Mouse (Mus musculus): ENCODE measurements around the gene Gm49450. TPM values are rescaled to one million over a fixed set of nuclear protein-coding genes. Genes with fewer than 3 reads are reported as not detected.
"Not testable (repeated sequence)": the region's sequence is repeated elsewhere in the genome, so short reads cannot be mapped to it uniquely, and the experiment has no call there.

The Gm49450 gene
- polyA plus RNA-seq, 1 experiment from 2014 or later = not detected

GRCm38 (mm10) chr15:98940816-98941215, 12.5 kb downstream of the Gm49450 start:
- no peaks in the 10 kb centered on the region for H3K4me1 ChIP-seq (replicated peaks; ENCODE audit: insufficient read depth, low read length)
- no peak overlapping the region for H3K4me3 ChIP-seq (replicated peaks; ENCODE audit: low read depth, low read length)
- ATAC-seq (replicated peaks; ENCODE audit: low FRiP score, low read depth) (no peak), DNase-seq (ENCODE audit: low spot score) (no peak)
- no peak for TF ChIP-seq CTCF (IDR thresholded peaks at IDR 0.05; ENCODE audit: low read depth)
- no peak overlapping the region for H3K27ac ChIP-seq
- H3K4me2 ChIP-seq (ENCODE audit: low read length) = no peak overlapping the region
- no peak overlapping the region for H3K9ac ChIP-seq (ENCODE audit: low read depth, low read length)
- H3K27me3 ChIP-seq (ENCODE audit: insufficient read depth, low read length) = no peaks in the 10 kb centered on the region
- no peaks in the 10 kb centered on the region for H3K9me3 ChIP-seq (replicated peaks; ENCODE audit: low read length)
- 69% methylated on average over 10 of the region's 10 CpGs for WGBS
- H3K36me3 ChIP-seq (ENCODE audit: insufficient read depth, low read length) = no peaks in the 10 kb centered on the region

GRCm38 (mm10) chr15:98934217-98934839, 19.0 kb downstream of the Gm49450 start, which contains the start of gene Tuba1b:
Gene Tuba1b (minus strand): TSS chr15:98934565.
- Histone ChIP-seq H3K4me1 (replicated peaks; ENCODE audit: insufficient read depth, low read length) (no peaks in the 10 kb centered on the region; the same call in 1 of the 2 replicates), H3K36me3 (ENCODE audit: insufficient read depth, low read length) (peaks cover 13% of the 10 kb centered on the region), H3K9ac (ENCODE audit: low read depth, low read length) (peak within 1 kb of the TSS; percentile 86), H3K9me3 (replicated peaks; ENCODE audit: low read length) (no peaks in the 10 kb centered on the region), H3K27ac (peak within 1 kb of the TSS; percentile 95), H3K4me2 (ENCODE audit: low read length) (peak within 1 kb of the TSS; percentile 83), H3K27me3 (ENCODE audit: insufficient read depth, low read length) (no peaks in the 10 kb centered on the region), H3K4me3 (replicated peaks; ENCODE audit: low read depth, low read length) (peak within 1 kb of the TSS; percentile 79)
- under 1% methylated on average over 52 of the region's 58 CpGs for WGBS
- peak; percentile 21; the same call in 1 of the 2 replicates for TF ChIP-seq CTCF (IDR thresholded peaks at IDR 0.05; ENCODE audit: low read depth)
- peak; percentile 95 for ATAC-seq (replicated peaks; ENCODE audit: low FRiP score, low read depth)
- DNase-seq (ENCODE audit: low spot score) = peak; percentile 95

GRCm38 (mm10) chr15:98933833-98934216, 19.5 kb downstream of the Gm49450 start:
- DNase-seq (ENCODE audit: low spot score) = peak; percentile 99
- Histone ChIP-seq H3K4me1 (replicated peaks; ENCODE audit: insufficient read depth, low read length) (peaks cover under 1% of the 10 kb centered on the region; the same call in 1 of the 2 replicates), H3K27me3 (ENCODE audit: insufficient read depth, low read length) (no peaks in the 10 kb centered on the region), H3K9me3 (replicated peaks; ENCODE audit: low read length) (no peaks in the 10 kb centered on the region), H3K9ac (ENCODE audit: low read depth, low read length) (peak overlapping the region; percentile 86), H3K4me2 (ENCODE audit: low read length) (peak overlapping the region; percentile 83), H3K36me3 (ENCODE audit: insufficient read depth, low read length) (peaks cover 13% of the 10 kb centered on the region), H3K27ac (peak overlapping the region; percentile 95), H3K4me3 (replicated peaks; ENCODE audit: low read depth, low read length) (peak overlapping the region; percentile 79)
- WGBS = 0% methylated on average over 35 of the region's 35 CpGs
- no peak for TF ChIP-seq CTCF (IDR thresholded peaks at IDR 0.05; ENCODE audit: low read depth)
- ATAC-seq (replicated peaks; ENCODE audit: low FRiP score, low read depth) = peak; percentile 85

- H3K36me3 ChIP-seq (ENCODE audit: insufficient read depth, low read length) = peaks cover 13% of the 10 kb centered on the region
- H3K9ac ChIP-seq (ENCODE audit: low read depth, low read length) = peak overlapping the region; percentile 86
- H3K4me3 ChIP-seq (replicated peaks; ENCODE audit: low read depth, low read length) = peak overlapping the region; percentile 79
- H3K4me1 ChIP-seq (replicated peaks; ENCODE audit: insufficient read depth, low read length); ATAC-seq (replicated peaks; ENCODE audit: low FRiP score, low read depth); H3K9me3 ChIP-seq (replicated peaks; ENCODE audit: low read length); DNase-seq (ENCODE audit: low spot score); H3K27me3 ChIP-seq (ENCODE audit: insufficient read depth, low read length): not testable (repeated sequence)
- 4% methylated on average over 8 of the region's 9 CpGs for WGBS
- peak overlapping the region; percentile 83 for H3K4me2 ChIP-seq (ENCODE audit: low read length)
- 0 out of 2 replicates have a peak overlapping the region, but pooled peaks have one; percentile 95 for H3K27ac ChIP-seq
Measured at GRCm38 (mm10) chr15:98933004-98933671, 20.2 kb downstream of the Gm49450 start.

- H3K4me1 ChIP-seq (replicated peaks; ENCODE audit: insufficient read depth, low read length) = peaks cover 5% of the 10 kb centered on the region; the same call in 1 of the 2 replicates
- DNase-seq (ENCODE audit: low spot score) (no peak), ATAC-seq (replicated peaks; ENCODE audit: low FRiP score, low read depth) (no peak)
- H3K36me3 ChIP-seq (ENCODE audit: insufficient read depth, low read length) = peaks cover 13% of the 10 kb centered on the region
- TF ChIP-seq CTCF (IDR thresholded peaks at IDR 0.05; ENCODE audit: low read depth) = no peak
- no peaks in the 10 kb centered on the region for H3K9me3 ChIP-seq (replicated peaks; ENCODE audit: low read length)
- no peak overlapping the region for H3K27ac ChIP-seq
- H3K4me2 ChIP-seq (ENCODE audit: low read length) = no peak overlapping the region
- no peaks in the 10 kb centered on the region for H3K27me3 ChIP-seq (ENCODE audit: insufficient read depth, low read length)
- WGBS = 66% methylated on average over 3 of the region's 3 CpGs
- H3K9ac ChIP-seq (ENCODE audit: low read depth, low read length) = no peak overlapping the region
- no peak overlapping the region for H3K4me3 ChIP-seq (replicated peaks; ENCODE audit: low read depth, low read length)
Measured at GRCm38 (mm10) chr15:98930998-98931397, 22.4 kb downstream of the Gm49450 start.

- Histone ChIP-seq H3K9me3 (replicated peaks; ENCODE audit: low read length) (no peaks in the 10 kb centered on the region), H3K27ac (no peak overlapping the region), H3K4me1 (replicated peaks; ENCODE audit: insufficient read depth, low read length) (peaks cover 5% of the 10 kb centered on the region; the same call in 1 of the 2 replicates), H3K27me3 (ENCODE audit: insufficient read depth, low read length) (no peaks in the 10 kb centered on the region), H3K9ac (ENCODE audit: low read depth, low read length) (no peak overlapping the region), H3K4me2 (ENCODE audit: low read length) (no peak overlapping the region), H3K4me3 (replicated peaks; ENCODE audit: low read depth, low read length) (no peak overlapping the region), H3K36me3 (ENCODE audit: insufficient read depth, low read length) (peaks cover 13% of the 10 kb centered on the region)
- 48% methylated on average over 8 of the region's 8 CpGs for WGBS
- no peak for ATAC-seq (replicated peaks; ENCODE audit: low FRiP score, low read depth)
- TF ChIP-seq CTCF (IDR thresholded peaks at IDR 0.05; ENCODE audit: low read depth) = no peak
- DNase-seq (ENCODE audit: low spot score) = no peak
Measured at GRCm38 (mm10) chr15:98930017-98930734, 23.2 kb downstream of the Gm49450 start.
